Mouse (Mus musculus) cerebellum, adult 2 months (tissue): ENCODE measurements around the gene Dpp4. TPM values are rescaled to one million over a fixed set of nuclear protein-coding genes. Genes with fewer than 3 reads are reported as not detected.
A peak's percentile ranks its signal among the peaks of the same experiment; 100 is the strongest.

ENCODE experiments used
- DNase-seq, 2 experiments: peaks; one replicate each; pipeline ENCODE4 v3.0.0; 2021
- H3K27ac ChIP-seq: fragments of 200-500 bp; 2 replicates; pipeline ENCODE4 v1.5.1; 2012; ENCODE audit warnings: low read length, control low read depth, inconsistent platforms; ENCODE audit not compliant: insufficient read depth
- H3K27me3 ChIP-seq: fragments of 200-500 bp; 2 replicates; pipeline ENCODE4 v1.6.1; 2012; ENCODE audit warnings: inconsistent platforms, mild to moderate bottlenecking, low read length, moderate library complexity; ENCODE audit not compliant: control insufficient read depth, insufficient read depth
- H3K4me1 ChIP-seq: fragments of 200-500 bp; 2 replicates; pipeline ENCODE4 v1.6.1; 2011; ENCODE audit warnings: low read length; ENCODE audit not compliant: control insufficient read depth, insufficient read depth
- H3K4me3 ChIP-seq: fragments of 200-500 bp; replicated peaks from 2 replicates; pipeline ENCODE3; 2011; ENCODE audit warnings: mild to moderate bottlenecking, low read depth, low read length, control low read depth; ENCODE audit not compliant: insufficient read depth
- CTCF ChIP-seq: fragments of 200-500 bp; IDR thresholded peaks from 2 replicates; pipeline ENCODE4 v1.5.1; 2011; ENCODE audit warnings: low read depth, mild to moderate bottlenecking, control low read depth, low read length, moderate library complexity, borderline replicate concordance; ENCODE audit not compliant: insufficient read depth
- POLR2A ChIP-seq: fragments of 200-500 bp; IDR thresholded peaks from 2 replicates; pipeline ENCODE4 v1.6.1; 2011; ENCODE audit warnings: low read length, control low read depth, borderline replicate concordance; ENCODE audit not compliant: insufficient read depth
- WGBS: fragments of 180-500 bp; shearing (Covaris S2); methylation state at CpG from one replicate; pipeline ENCODE4 v1.1.7; 2018; 5-methylcytosine and 5-hydroxymethylcytosine counted together
- polyA plus RNA-seq: library from polyadenylated mRNA; depleted of rRNA; stranded (reverse); fragments of >200 nt; gene quantifications from 2 replicates; pipeline ENCODE4 v1.2.3, GENCODE M21; 2012; rRNA removed

Gene Dpp4
- polyA plus RNA-seq, result 0.76 and 0.85 TPM in 2 replicates

DNA sequence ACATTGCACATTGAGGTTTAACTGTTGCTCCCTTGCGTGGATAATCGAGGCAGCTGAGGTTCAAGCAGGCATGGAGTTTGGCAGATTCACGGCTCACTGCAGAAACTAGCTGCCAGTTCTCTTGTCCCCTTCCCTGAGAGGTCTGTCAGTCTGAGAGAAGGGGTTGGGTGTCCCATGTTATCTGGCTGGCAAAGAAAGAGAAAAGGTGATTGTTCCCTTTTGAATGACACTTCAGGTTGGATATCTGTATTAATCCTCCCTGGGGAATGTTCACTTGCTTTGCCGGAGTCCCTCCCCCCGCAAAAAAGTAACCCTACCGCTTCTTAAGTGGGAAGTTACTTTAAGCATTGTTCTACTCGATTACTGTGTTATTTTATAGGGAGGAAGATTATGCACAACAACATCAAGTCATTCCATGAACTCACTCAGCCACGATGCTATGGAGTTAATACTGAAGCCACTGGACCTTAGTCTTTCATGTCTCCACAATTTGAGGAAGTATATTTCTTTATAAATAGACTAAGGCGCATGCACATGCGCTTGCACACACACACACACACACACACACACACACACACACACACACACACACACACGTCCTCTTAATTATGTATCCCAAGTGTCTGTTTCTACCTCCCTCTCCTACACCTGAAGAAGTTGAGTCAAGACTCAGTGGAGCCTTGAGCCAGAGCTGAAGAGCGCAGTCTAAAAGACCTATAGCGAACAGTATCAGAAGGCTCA, at the start of gene Dpp4:
Gene Dpp4, minus strand, starts transcription at position 151 of the 741 bp plus-strand sequence.
- DNase-seq, result no peak
- peaks cover 3% of the 10 kb centered on the region; the same call in 1 of the 2 replicates for H3K27me3 ChIP-seq
- H3K4me3 ChIP-seq, result peak within 1 kb of the TSS; percentile 15
- WGBS, result 54% methylated on average over 13 of the region's 13 CpGs
- no peak within 1 kb of the TSS for H3K27ac ChIP-seq
- TF ChIP-seq POLR2A, result no peak
- TF ChIP-seq CTCF, result no peak
- H3K4me1 ChIP-seq, result peaks cover 6% of the 10 kb centered on the region; the same call in 1 of the 2 replicates

DNA sequence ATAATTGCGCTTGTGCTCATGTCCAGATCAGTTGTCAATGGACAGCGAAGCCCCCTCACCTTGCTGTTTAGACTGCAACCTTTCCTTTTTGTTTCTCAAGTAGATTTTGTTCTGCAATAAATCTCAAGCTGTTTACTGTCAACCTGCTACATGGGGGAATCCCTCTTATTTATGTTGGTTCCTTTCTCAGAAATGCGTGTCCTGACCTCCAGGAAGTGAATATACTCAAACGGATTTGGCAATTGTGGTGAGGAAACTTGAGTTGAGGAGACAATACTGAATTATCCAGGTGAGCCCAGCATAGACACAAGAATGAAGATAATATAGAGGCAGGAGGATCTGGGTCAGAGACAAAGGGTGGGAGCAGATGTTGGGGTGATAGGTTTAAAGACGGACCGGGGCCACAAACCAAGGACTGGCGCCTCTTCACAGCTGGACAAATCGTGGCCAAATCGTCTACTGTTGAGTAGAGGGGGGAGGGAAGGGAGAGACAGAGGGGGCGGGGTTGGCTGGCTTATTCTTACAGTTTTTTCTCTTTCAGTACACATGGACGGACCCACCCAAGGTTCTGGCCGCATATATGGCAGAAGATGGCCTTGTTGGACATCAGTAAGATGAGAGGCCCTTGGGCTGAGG, 48.9 kb upstream of the Dpp4 start:
- DNase-seq, result no peak
- TF ChIP-seq POLR2A, result no peak
- TF ChIP-seq CTCF, result no peak
- Histone ChIP-seq H3K27me3 (no peaks in the 10 kb centered on the region), H3K4me3 (no peak overlapping the region), H3K27ac (no peak overlapping the region), H3K4me1 (no peaks in the 10 kb centered on the region)
- 82% methylated on average over 12 of the region's 12 CpGs for WGBS

DNA sequence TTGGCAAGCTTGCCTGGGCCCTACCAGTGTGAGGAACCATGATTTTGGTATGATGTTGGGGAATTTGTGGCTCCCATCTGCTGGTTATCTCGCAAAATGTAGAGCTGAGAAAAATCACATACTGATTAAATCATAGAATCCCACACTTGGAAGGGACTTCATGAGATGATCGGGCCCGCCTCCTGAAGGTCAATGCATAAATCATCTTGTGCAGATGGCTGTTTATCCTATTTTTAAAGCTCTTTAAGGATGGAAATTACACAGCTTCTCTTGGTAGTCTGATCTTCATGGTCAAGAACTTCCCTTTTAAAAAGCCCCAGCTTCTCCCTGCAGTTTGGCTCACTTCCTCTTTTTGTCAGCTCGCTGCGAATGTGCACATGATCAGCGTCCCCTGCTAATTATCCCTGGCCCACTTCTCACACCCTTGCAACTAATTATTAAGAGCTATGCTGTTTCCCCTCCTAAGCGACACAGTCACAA, 48.2 kb upstream of the Dpp4 start:
- H3K27me3 ChIP-seq, result no peaks in the 10 kb centered on the region
- 59% methylated on average over 7 of the region's 7 CpGs for WGBS
- no peaks in the 10 kb centered on the region for H3K4me1 ChIP-seq
- TF ChIP-seq CTCF (no peak), POLR2A (no peak)
- H3K27ac ChIP-seq, result no peak overlapping the region
- no peak overlapping the region for H3K4me3 ChIP-seq
- DNase-seq, result no peak

DNA sequence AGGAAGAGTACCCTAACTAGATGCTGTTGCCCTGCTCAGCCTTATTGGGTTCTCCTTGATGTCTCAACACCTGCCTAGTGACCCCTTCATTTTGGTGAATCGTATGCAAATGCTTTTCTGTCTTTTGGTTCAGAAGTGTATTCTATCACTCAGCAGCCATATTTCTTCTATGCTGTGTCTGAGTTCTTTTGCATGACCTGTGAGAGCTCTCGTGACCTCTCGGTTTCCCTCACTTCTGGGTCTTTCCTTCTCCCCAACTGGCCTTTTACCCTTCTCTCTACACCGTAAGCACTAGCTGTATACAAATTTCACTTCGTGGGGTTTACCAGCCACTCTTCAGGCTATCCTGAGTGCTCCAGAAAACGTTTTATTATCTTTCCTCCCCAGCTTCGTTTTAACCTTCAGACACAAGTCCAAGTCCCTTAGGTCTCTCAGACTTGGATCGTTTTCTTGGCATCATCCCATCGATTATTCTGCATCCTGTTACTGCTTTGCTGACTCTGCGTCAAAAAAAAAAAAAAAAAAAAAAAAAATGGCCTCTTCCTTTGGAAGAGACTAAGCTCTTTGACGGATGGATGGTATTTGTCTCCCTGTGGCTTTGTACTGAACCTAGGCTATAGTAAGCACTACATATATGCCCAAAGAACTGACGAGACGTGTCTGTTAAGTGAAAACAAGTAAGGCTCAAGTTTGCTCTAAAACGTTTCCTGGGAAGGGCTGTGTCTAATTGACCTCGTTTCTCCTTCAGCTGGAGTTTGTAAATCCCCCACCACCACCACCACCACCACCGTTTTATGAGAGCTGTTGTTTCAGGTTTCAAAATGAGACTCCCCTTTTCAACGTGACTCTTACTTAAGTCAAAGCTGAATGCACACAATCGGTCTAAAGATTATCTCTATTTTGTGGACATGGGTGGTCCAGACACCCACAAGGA, 47.5 kb upstream of the Dpp4 start:
- Histone ChIP-seq H3K4me1 (no peaks in the 10 kb centered on the region), H3K27me3 (no peaks in the 10 kb centered on the region), H3K27ac (no peak overlapping the region), H3K4me3 (no peak overlapping the region)
- no peak for DNase-seq
- WGBS, result 41% methylated on average over 18 of the region's 18 CpGs
- TF ChIP-seq POLR2A, result no peak
- TF ChIP-seq CTCF, result no peak

DNA sequence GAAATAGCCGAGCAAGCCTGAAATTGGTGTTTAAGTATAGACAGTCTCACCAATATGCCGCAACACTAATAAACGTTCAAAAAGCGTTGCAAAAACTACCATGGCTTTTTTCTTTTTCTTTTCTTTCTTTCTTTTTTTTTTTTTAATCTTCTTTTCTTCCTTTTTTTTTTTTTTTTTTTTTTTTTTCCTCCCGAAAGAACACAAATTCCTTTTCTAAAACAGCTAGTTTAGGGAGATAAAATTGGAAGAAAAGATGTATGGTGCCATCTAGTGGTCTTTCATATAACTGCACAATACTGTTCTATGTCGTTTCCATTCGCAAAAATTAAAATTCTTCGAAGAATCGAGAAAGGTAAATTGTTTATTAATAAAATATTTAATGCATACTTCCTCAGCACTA, 46.0 kb upstream of the Dpp4 start:
- no peak overlapping the region for H3K27ac ChIP-seq
- TF ChIP-seq POLR2A (no peak), CTCF (peak; percentile 41; the same call in 1 of the 2 replicates)
- peak in 1 of 2 experiments; percentile 15 for DNase-seq
- no peaks in the 10 kb centered on the region for H3K4me1 ChIP-seq
- no peak overlapping the region for H3K4me3 ChIP-seq
- 39% methylated on average over 9 of the region's 9 CpGs for WGBS
- no peaks in the 10 kb centered on the region for H3K27me3 ChIP-seq

DNA sequence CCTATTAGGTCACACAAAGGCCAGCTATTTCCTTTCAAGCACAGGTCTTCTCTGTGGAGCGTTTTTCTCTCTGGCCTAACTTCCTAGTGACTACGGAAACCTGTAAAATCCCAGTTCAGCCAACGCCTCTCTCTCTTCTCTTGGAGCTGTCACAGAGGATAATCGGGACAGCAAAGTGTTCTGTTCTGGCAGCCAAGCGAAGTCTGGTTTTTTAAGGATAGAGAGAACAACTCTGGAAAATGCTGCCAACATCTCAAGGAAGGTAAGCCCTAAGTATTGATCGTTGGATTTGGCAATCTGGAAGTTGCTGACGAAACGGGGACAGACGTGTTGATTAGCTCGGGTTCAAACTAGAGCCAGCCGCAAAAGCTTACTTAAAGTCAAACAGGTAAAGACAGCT, 43.0 kb upstream of the Dpp4 start:
- TF ChIP-seq POLR2A, result no peak
- no peak for TF ChIP-seq CTCF
- no peak overlapping the region for H3K27ac ChIP-seq
- no peak overlapping the region for H3K4me3 ChIP-seq
- no peaks in the 10 kb centered on the region for H3K4me1 ChIP-seq
- no peaks in the 10 kb centered on the region for H3K27me3 ChIP-seq
- 76% methylated on average over 11 of the region's 11 CpGs for WGBS
- no peak for DNase-seq

DNA sequence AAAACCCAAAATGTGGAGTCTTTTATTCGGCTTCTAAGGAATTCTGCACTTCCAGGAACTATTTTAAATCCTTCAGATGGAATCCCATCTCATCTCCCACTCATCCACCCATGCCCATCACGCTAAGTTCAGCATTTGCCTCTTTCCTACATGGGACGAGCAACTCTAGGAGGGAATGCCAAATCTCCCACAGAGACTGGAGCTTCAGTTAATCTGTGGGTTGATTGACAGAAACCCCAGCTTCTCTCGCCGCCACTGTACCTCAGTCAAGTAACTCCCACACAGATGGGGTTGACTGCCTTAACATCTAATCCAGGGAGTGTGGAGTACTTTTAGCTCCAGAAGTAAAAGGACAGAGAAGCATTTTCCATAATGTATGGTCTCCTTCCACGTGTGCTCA, 42.0 kb upstream of the Dpp4 start:
- WGBS, result 48% methylated on average over 6 of the region's 6 CpGs
- no peak for DNase-seq
- H3K4me1 ChIP-seq, result no peaks in the 10 kb centered on the region
- H3K27me3 ChIP-seq, result no peaks in the 10 kb centered on the region
- H3K27ac ChIP-seq, result no peak overlapping the region
- H3K4me3 ChIP-seq, result no peak overlapping the region
- TF ChIP-seq CTCF, result no peak
- TF ChIP-seq POLR2A, result no peak
